ENCODE assay signal across 16 mouse cellular contexts in the genomic region with DNA sequence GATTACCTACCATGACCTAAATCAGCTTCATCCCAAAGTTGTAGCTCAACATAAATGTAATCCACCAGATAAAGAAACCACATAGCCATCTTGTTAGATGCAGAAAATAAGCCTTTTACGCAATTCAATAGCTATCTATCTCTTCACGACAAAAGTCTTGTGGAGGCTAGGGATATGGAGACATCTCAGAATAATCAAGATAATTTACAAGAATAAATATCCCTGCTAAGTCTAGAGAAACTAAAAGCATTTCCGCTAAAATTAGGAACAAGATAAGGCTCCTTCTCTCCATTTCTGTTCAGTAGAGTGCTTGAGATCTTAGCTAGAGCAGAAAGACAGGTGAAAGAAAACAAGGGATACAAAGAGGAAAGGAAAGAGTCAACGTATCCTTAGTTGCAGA.
"Had no signal": no experiment of that assay in that cellular context is flagged by ENCODE, and none has a peak within 500 bp of the region (broad histone marks: within the 10 kb centered on the region; RNA-seq: fewer than 3 reads in every experiment).

No protein-coding gene starts in this region.

- DNase-seq: retina, postnatal 1 day; right cerebral cortex, adult 18-20 months; right cerebral cortex, postnatal 14 days; right cerebral cortex, postnatal 25 days; right cerebral cortex, postnatal 4 days; spleen, adult 18-20 months; thymus, adult 18-20 months; thymus, adult 2 months; thymus, postnatal 14 days; thymus, postnatal 25 days; thymus, postnatal 36 days; thymus, postnatal 4 days had no signal

- H3K36me3 ChIP-seq: neural tube, embryonic 13.5 days; neural tube, embryonic 15.5 days; stomach, embryonic 15.5 days had no signal

- H3K9ac ChIP-seq: neural tube, embryonic 13.5 days; neural tube, embryonic 15.5 days; stomach, embryonic 15.5 days had no signal

- H3K4me3 ChIP-seq: neural tube, embryonic 13.5 days; neural tube, embryonic 15.5 days; stomach, embryonic 15.5 days had no signal

- H3K4me1 ChIP-seq: stomach, embryonic 15.5 days had no signal

- H3K9me3 ChIP-seq: neural tube, embryonic 13.5 days; neural tube, embryonic 15.5 days; stomach, embryonic 15.5 days had no signal

- H3K27me3 ChIP-seq: neural tube, embryonic 13.5 days; neural tube, embryonic 15.5 days; stomach, embryonic 15.5 days had no signal

- H3K27ac ChIP-seq: neural tube, embryonic 13.5 days; neural tube, embryonic 15.5 days; stomach, embryonic 15.5 days; stomach, postnatal 0 days had no signal
